Mouse (Mus musculus) MEL (cell line): ENCODE measurements around the gene Bora. TPM values are rescaled to one million over a fixed set of nuclear protein-coding genes. Genes with fewer than 3 reads are reported as not detected.
A peak's percentile ranks its signal among the peaks of the same experiment; 100 is the strongest.

Experiments
- DNase-seq: peaks from one replicate; pipeline ENCODE4 v3.0.0; 2011; ENCODE audit warnings: low read depth, low spot score
- H3K27ac ChIP-seq: 2 replicates; pipeline ENCODE4 v1.5.1; 2012; ENCODE audit warnings: low read depth, mild to moderate bottlenecking, control low read depth, low read length, moderate library complexity; ENCODE audit not compliant: control insufficient read depth
- H3K27me3 ChIP-seq, 2 experiments: fragments of 150-350 bp in 1 of 2; sonication (generic) in 1 of 2; 2 replicates each; pipeline ENCODE4 v1.6.1; 2012; ENCODE audit warnings: low read length in 2 of 2, mild to moderate bottlenecking in 2 of 2, improper control_type of control experiment in 1 of 2, moderate library complexity in 1 of 2; ENCODE audit not compliant: insufficient read depth in 2 of 2, control insufficient read depth in 1 of 2
- H3K36me3 ChIP-seq, 2 experiments: 2 replicates each; pipeline ENCODE4 v1.6.1; 2012 to 2014; ENCODE audit warnings: low read length in 2 of 2, improper control_type of control experiment in 1 of 2, inconsistent platforms in 1 of 2, mild to moderate bottlenecking in 1 of 2; ENCODE audit not compliant: insufficient read depth in 2 of 2, control insufficient read depth in 1 of 2
- H3K4me1 ChIP-seq, 2 experiments: fragments of 150-350 bp in 1 of 2; sonication (generic) in 1 of 2; 2 replicates each; pipeline ENCODE4 v1.6.1; 2012; ENCODE audit warnings: low read length in 2 of 2, improper control_type of control experiment in 1 of 2, mild to moderate bottlenecking in 1 of 2; ENCODE audit not compliant: insufficient read depth in 2 of 2, control insufficient read depth in 1 of 2
- H3K4me3 ChIP-seq, 2 experiments: fragments of 150-350 bp in 1 of 2; sonication (generic) in 1 of 2; 2 replicates each; pipeline ENCODE4 v1.5.1; 2012; ENCODE audit warnings: low read depth in 2 of 2, low read length in 2 of 2, mild to moderate bottlenecking in 2 of 2, moderate library complexity in 2 of 2, control low read depth in 1 of 2, improper control_type of control experiment in 1 of 2; ENCODE audit not compliant: control insufficient read depth in 1 of 2, insufficient read depth in 1 of 2
- H3K79me2 ChIP-seq: 2 replicates; pipeline ENCODE4 v1.6.1; 2012; ENCODE audit warnings: mild to moderate bottlenecking, low read length, moderate library complexity; ENCODE audit not compliant: control insufficient read depth, poor library complexity, insufficient read depth
- H3K9ac ChIP-seq: 2 replicates; pipeline ENCODE4 v1.6.1; 2012; ENCODE audit warnings: low read depth, mild to moderate bottlenecking, control low read depth, low read length, moderate library complexity; ENCODE audit not compliant: control insufficient read depth, poor library complexity, severe bottlenecking
- H3K9me3 ChIP-seq: fragments of 150-350 bp; sonication (generic); replicated peaks from 2 replicates; pipeline ENCODE4 v1.6.1; 2012; ENCODE audit warnings: mild to moderate bottlenecking, low read length, improper control_type of control experiment, moderate library complexity; ENCODE audit not compliant: insufficient read depth
- CHD1 ChIP-seq: IDR thresholded peaks from 2 replicates; pipeline ENCODE4 v1.6.1; 2012; ENCODE audit warnings: low read depth, mild to moderate bottlenecking, inconsistent platforms, low read length, improper control_type of control experiment
- CHD2 ChIP-seq: IDR thresholded peaks from 2 replicates; pipeline ENCODE4 v1.6.1; 2011; ENCODE audit warnings: low read length, improper control_type of control experiment
- CTCF ChIP-seq, 3 experiments: IDR thresholded peaks in 2 of 3; conservative IDR thresholded peaks in 1 of 3; 2 replicates each; pipeline ENCODE4 v1.5.1; 2011 to 2012; ENCODE audit warnings: low read length in 3 of 3, low read depth in 2 of 3, mild to moderate bottlenecking in 2 of 3, improper control_type of control experiment in 1 of 3, inconsistent platforms in 1 of 3, mixed read lengths in 1 of 3, moderate library complexity in 1 of 3; ENCODE audit not compliant: control insufficient read depth in 1 of 3, insufficient read depth in 1 of 3, poor library complexity in 1 of 3, severe bottlenecking in 1 of 3
- E2F4 ChIP-seq: IDR thresholded peaks from 2 replicates; pipeline ENCODE4 v1.6.1; 2011; ENCODE audit warnings: low read depth, low read length, improper control_type of control experiment, borderline replicate concordance
- ELF1 ChIP-seq: IDR thresholded peaks from 2 replicates; pipeline ENCODE4 v1.6.1; 2014; ENCODE audit warnings: low read depth, mild to moderate bottlenecking, inconsistent platforms, low read length, improper control_type of control experiment, moderate library complexity
- EP300 ChIP-seq, 2 experiments: IDR thresholded peaks; 2 replicates each; pipeline ENCODE4 v1.6.1; 2011; ENCODE audit warnings: improper control_type of control experiment in 2 of 2, low read length in 2 of 2, low read depth in 1 of 2, mild to moderate bottlenecking in 1 of 2
- ETS1 ChIP-seq: IDR thresholded peaks from 2 replicates; pipeline ENCODE4 v1.6.1; 2012; ENCODE audit warnings: low read depth, mild to moderate bottlenecking, inconsistent platforms, low read length, improper control_type of control experiment, moderate library complexity
- GABPA ChIP-seq: IDR thresholded peaks from 2 replicates; pipeline ENCODE4 v1.6.1; 2012; ENCODE audit warnings: low read depth, mild to moderate bottlenecking, inconsistent platforms, low read length, improper control_type of control experiment, moderate library complexity
- GATA1 ChIP-seq: IDR thresholded peaks from 2 replicates; pipeline ENCODE4 v1.6.1; 2011; ENCODE audit warnings: low read depth, low read length, improper control_type of control experiment
- HCFC1 ChIP-seq: IDR thresholded peaks from 2 replicates; pipeline ENCODE4 v1.6.1; 2012; ENCODE audit warnings: low read depth, mild to moderate bottlenecking, inconsistent platforms, low read length, improper control_type of control experiment, moderate library complexity
- JUND ChIP-seq: IDR thresholded peaks from 2 replicates; pipeline ENCODE4 v1.6.1; 2011; ENCODE audit warnings: low read depth, mild to moderate bottlenecking, improper control_type of control experiment, low read length
- KAT2A ChIP-seq: conservative IDR thresholded peaks from 2 replicates; pipeline ENCODE4 v1.6.1; 2012; ENCODE audit warnings: low read depth, low read length, improper control_type of control experiment, inconsistent platforms
- MAFK ChIP-seq: IDR thresholded peaks from 2 replicates; pipeline ENCODE4 v1.6.1; 2011; ENCODE audit warnings: low read depth, mild to moderate bottlenecking, low read length, improper control_type of control experiment, borderline replicate concordance
- MAX ChIP-seq: IDR thresholded peaks from 2 replicates; pipeline ENCODE4 v1.6.1; 2011; ENCODE audit warnings: low read length, improper control_type of control experiment
- MAZ ChIP-seq: IDR thresholded peaks from 2 replicates; pipeline ENCODE4 v1.6.1; 2012; ENCODE audit warnings: low read depth, mild to moderate bottlenecking, inconsistent platforms, low read length, improper control_type of control experiment
- MEF2A ChIP-seq: IDR thresholded peaks from 2 replicates; pipeline ENCODE4 v1.6.1; 2014; ENCODE audit warnings: low read depth, mild to moderate bottlenecking, inconsistent platforms, low read length, improper control_type of control experiment; ENCODE audit not compliant: poor library complexity, insufficient replicate concordance, severe bottlenecking; ENCODE audit errors: extremely low read depth
- MXI1 ChIP-seq: IDR thresholded peaks from 2 replicates; pipeline ENCODE4 v1.6.1; 2011; ENCODE audit warnings: mild to moderate bottlenecking, low read depth, low read length, improper control_type of control experiment
- MYB ChIP-seq: IDR thresholded peaks from 2 replicates; pipeline ENCODE4 v1.6.1; 2011; ENCODE audit warnings: mild to moderate bottlenecking, low read depth, low read length, improper control_type of control experiment
- MYC ChIP-seq: IDR thresholded peaks from 2 replicates; pipeline ENCODE4 v1.6.1; 2011; ENCODE audit warnings: low read depth, mild to moderate bottlenecking, low read length, improper control_type of control experiment, moderate library complexity
- NELFE ChIP-seq: IDR thresholded peaks from 2 replicates; pipeline ENCODE4 v1.6.1; 2011; ENCODE audit warnings: low read depth, low read length, improper control_type of control experiment
- POLR2A ChIP-seq, 2 experiments: IDR thresholded peaks; 2 replicates each; pipeline ENCODE4 v1.6.1; 2011 to 2012; ENCODE audit warnings: low read length in 2 of 2, mild to moderate bottlenecking in 2 of 2, control low read depth in 1 of 2, improper control_type of control experiment in 1 of 2, low read depth in 1 of 2, moderate library complexity in 1 of 2; ENCODE audit not compliant: control insufficient read depth in 1 of 2, insufficient read depth in 1 of 2, poor library complexity in 1 of 2
- POLR2AphosphoS2 ChIP-seq: IDR thresholded peaks from 2 replicates; pipeline ENCODE4 v1.6.1; 2011; ENCODE audit warnings: low read length, improper control_type of control experiment
- POLR2AphosphoS5 ChIP-seq: IDR thresholded peaks from 2 replicates; pipeline ENCODE4 v1.6.1; 2012; ENCODE audit warnings: low read depth, borderline replicate concordance, mild to moderate bottlenecking, inconsistent platforms, low read length, moderate library complexity, mixed read lengths
- RAD21 ChIP-seq: IDR thresholded peaks from 2 replicates; pipeline ENCODE4 v1.6.1; 2011; ENCODE audit warnings: mild to moderate bottlenecking, low read depth, low read length, improper control_type of control experiment
- RCOR1 ChIP-seq: IDR thresholded peaks from 2 replicates; pipeline ENCODE4 v1.6.1; 2012; ENCODE audit warnings: low read depth, mild to moderate bottlenecking, inconsistent platforms, low read length, improper control_type of control experiment
- SIN3A ChIP-seq: IDR thresholded peaks from 2 replicates; pipeline ENCODE4 v1.6.1; 2012; ENCODE audit warnings: low read length, improper control_type of control experiment, inconsistent platforms
- SMC3 ChIP-seq: IDR thresholded peaks from 2 replicates; pipeline ENCODE4 v1.6.1; 2011; ENCODE audit warnings: low read depth, low read length, improper control_type of control experiment
- TAL1 ChIP-seq: IDR thresholded peaks from 2 replicates; pipeline ENCODE4 v1.6.1; 2012; ENCODE audit warnings: mild to moderate bottlenecking, inconsistent platforms, low read length, moderate library complexity, mixed read lengths
- TBP ChIP-seq: IDR thresholded peaks from 2 replicates; pipeline ENCODE4 v1.8.0; 2011; ENCODE audit warnings: low read depth, low read length, improper control_type of control experiment
- TCF12 ChIP-seq: IDR thresholded peaks from 2 replicates; pipeline ENCODE4 v1.6.1; 2014; ENCODE audit warnings: low read depth, mild to moderate bottlenecking, inconsistent platforms, low read length, improper control_type of control experiment, moderate library complexity
- UBTF ChIP-seq: IDR thresholded peaks from 2 replicates; pipeline ENCODE4 v1.6.1; 2012; ENCODE audit warnings: low read depth, mild to moderate bottlenecking, inconsistent platforms, low read length, improper control_type of control experiment, moderate library complexity, borderline replicate concordance; ENCODE audit not compliant: insufficient read depth
- USF1 ChIP-seq: IDR thresholded peaks from 2 replicates; pipeline ENCODE4 v1.6.1; 2014; ENCODE audit warnings: low read depth, mild to moderate bottlenecking, inconsistent platforms, low read length, improper control_type of control experiment, moderate library complexity
- USF2 ChIP-seq, 2 experiments: IDR thresholded peaks; 2 replicates each; pipeline ENCODE4 v1.6.1; 2011 to 2012; ENCODE audit warnings: improper control_type of control experiment in 2 of 2, low read length in 2 of 2, borderline replicate concordance in 1 of 2, inconsistent platforms in 1 of 2, low read depth in 1 of 2, mild to moderate bottlenecking in 1 of 2; ENCODE audit not compliant: insufficient read depth in 1 of 2
- ZC3H11A ChIP-seq: IDR thresholded peaks from 2 replicates; pipeline ENCODE4 v1.6.1; 2012; ENCODE audit warnings: low read depth, mild to moderate bottlenecking, inconsistent platforms, low read length, improper control_type of control experiment
- ZKSCAN1 ChIP-seq: IDR thresholded peaks from 2 replicates; pipeline ENCODE4 v1.6.1; 2012; ENCODE audit warnings: low read depth, mild to moderate bottlenecking, inconsistent platforms, low read length, improper control_type of control experiment, moderate library complexity
- ZMIZ1 ChIP-seq: IDR thresholded peaks from 2 replicates; pipeline ENCODE4 v1.6.1; 2012; ENCODE audit warnings: low read depth, mild to moderate bottlenecking, inconsistent platforms, low read length, improper control_type of control experiment, moderate library complexity
- ZNF384 ChIP-seq: IDR thresholded peaks from 2 replicates; pipeline ENCODE4 v1.6.1; 2012; ENCODE audit warnings: low read depth, mild to moderate bottlenecking, inconsistent platforms, low read length, improper control_type of control experiment
- polyA plus RNA-seq, 2 experiments: library from polyadenylated mRNA; stranded (reverse) in 1 of 2; unstranded in 1 of 2; fragments of >175 nt in 1 of 2; fragments of >200 nt in 1 of 2; gene quantifications; 2 replicates each; pipeline versions ENCODE4 v1.2.1 to v1.2.4; 2012; ENCODE audit warnings: low replicate concordance in 2 of 2, low read depth in 1 of 2; ENCODE audit not compliant: insufficient read length in 2 of 2, insufficient read depth in 1 of 2, missing spikeins in 1 of 2
- total RNA-seq: library from RNA; depleted of rRNA; stranded (reverse); fragments of 300-350 nt; gene quantifications from 2 replicates; pipeline ENCODE4 v1.2.3, GENCODE M21; 2012

Bora gene
- total and polyA plus RNA-seq, 3 experiments = 32.6 to 71.2 (median 44.9) TPM

DNA sequence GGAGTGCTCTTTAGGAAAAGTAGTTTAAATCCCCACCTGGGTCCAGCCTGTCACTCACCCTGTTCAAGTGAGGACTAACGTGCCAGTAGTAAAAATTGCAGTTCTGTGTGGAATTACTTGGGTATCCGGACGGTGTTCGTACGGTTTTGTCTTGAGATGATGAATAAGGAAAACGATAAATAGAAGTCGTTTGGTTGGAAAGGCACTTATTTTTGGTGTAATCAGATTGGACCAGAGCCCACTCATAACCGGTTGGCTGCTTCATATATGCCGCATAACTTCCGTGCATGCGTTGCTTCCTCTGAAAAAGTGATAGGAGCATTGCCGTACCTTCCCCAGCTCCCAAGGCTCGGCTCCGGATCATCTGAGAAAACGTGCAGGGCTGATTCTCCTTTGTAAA is 760 bp downstream of the Bora start:
- Histone ChIP-seq H3K9me3 (no peaks in the 10 kb centered on the region), H3K4me3 (peak overlapping the region; percentile 94 to 97), H3K9ac (peak overlapping the region; percentile 91), H3K36me3 (peaks cover 14 to 34% of the 10 kb centered on the region in 2 experiments), H3K27ac (peak overlapping the region; percentile 93), H3K27me3 (no peaks in the 10 kb centered on the region), H3K79me2 (peaks cover 58% of the 10 kb centered on the region), H3K4me1 (peaks cover 11 to 27% of the 10 kb centered on the region in 2 experiments)
- peak; percentile 89 for DNase-seq
- TF ChIP-seq SIN3A (peak; percentile 89), USF1 (no peak), MAFK (no peak), ZNF384 (no peak), POLR2AphosphoS5 (0 out of 2 replicates have a peak, but pooled peaks have one; percentile 57), USF2 (IDR thresholded peaks at IDR 0.05; ENCODE audit: borderline replicate concordance in 1 of 2, insufficient read depth in 1 of 2, low read depth in 1 of 2, low read length in 2 of 2) (no peak), TCF12 (peak; percentile 49; the same call in 1 of the 2 replicates), TAL1 (no peak), TBP (peak; percentile 81), CTCF (IDR thresholded peaks at IDR 0.05 in 2 of 3, conservative IDR thresholded peaks at IDR 0.05 in 1 of 3; ENCODE audit: control insufficient read depth in 1 of 3, insufficient read depth in 1 of 3, low read depth in 2 of 3, low read length in 3 of 3, poor library complexity in 1 of 3, severe bottlenecking in 1 of 3) (no peak), MAX (peak; percentile 79), CHD1 (peak; percentile 17; the same call in 1 of the 2 replicates), KAT2A (peak; percentile 42; the same call in 1 of the 2 replicates), MXI1 (peak; percentile 79), GABPA (no peak), NELFE (0 out of 2 replicates have a peak, but pooled peaks have one; percentile 36), ZMIZ1 (peak; percentile 46; the same call in 1 of the 2 replicates), E2F4 (no peak), ZC3H11A (no peak), MYC (peak; percentile 75), MEF2A (no peak), CHD2 (no peak), JUND (0 out of 2 replicates have a peak, but pooled peaks have one; percentile 45), MAZ (no peak), SMC3 (0 out of 2 replicates have a peak, but pooled peaks have one; percentile 4), MYB (no peak), EP300 (IDR thresholded peaks at IDR 0.05; ENCODE audit: low read depth in 1 of 2, low read length in 2 of 2) (peak; percentile 36 to 43), POLR2AphosphoS2 (peak; percentile 50; the same call in 1 of the 2 replicates), RCOR1 (peak; percentile 54; the same call in 1 of the 2 replicates), GATA1 (peak; percentile 91), POLR2A (IDR thresholded peaks at IDR 0.05; ENCODE audit: control insufficient read depth in 1 of 2, insufficient read depth in 1 of 2, low read depth in 1 of 2, low read length in 2 of 2, poor library complexity in 1 of 2) (peak in 1 of 2 experiments; percentile 6; a peak in 1 of 4 replicates), ELF1 (peak; percentile 70; the same call in 1 of the 2 replicates), UBTF (no peak), HCFC1 (peak; percentile 34; the same call in 1 of the 2 replicates), RAD21 (no peak), ETS1 (peak; percentile 79), ZKSCAN1 (no peak)
